Mouse (Mus musculus) testis, adult 2 months (tissue): Measurements from ENCODE around the gene Ddx19b.

Experiments
- CTCF ChIP-seq: fragments of 200-500 bp; IDR thresholded peaks from 2 replicates; pipeline ENCODE4 v1.5.1; 2012; ENCODE audit warnings: low read depth, mild to moderate bottlenecking, inconsistent platforms, low read length, moderate library complexity; ENCODE audit not compliant: control insufficient read depth, insufficient read depth, insufficient replicate concordance
- POLR2A ChIP-seq: fragments of 200-500 bp; IDR thresholded peaks from 2 replicates; pipeline ENCODE4 v1.6.1; 2012; ENCODE audit warnings: low read depth, mild to moderate bottlenecking, inconsistent platforms, low read length, moderate library complexity; ENCODE audit not compliant: control insufficient read depth

DNA sequence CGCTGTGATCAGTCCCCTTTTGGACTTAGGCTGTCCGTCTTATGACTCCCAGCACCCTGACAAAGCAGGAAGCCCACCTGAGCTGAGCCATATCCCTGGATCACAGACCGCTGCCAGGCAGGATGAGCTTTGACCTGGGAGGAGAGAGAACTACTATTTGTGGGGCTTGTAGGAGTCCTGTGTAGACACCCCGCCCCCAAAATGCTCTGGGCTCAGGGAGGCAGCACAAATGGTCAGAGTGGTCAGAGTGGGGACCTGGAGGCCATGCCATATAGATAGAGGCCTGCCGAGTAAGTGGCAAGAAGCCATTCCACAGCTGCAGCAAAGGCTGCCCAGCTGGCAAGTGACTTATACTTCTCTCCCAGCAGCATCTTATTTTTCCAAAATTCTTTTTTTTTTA lies 73.4 kb downstream of the Ddx19b start:
- TF ChIP-seq CTCF: no peak
- no peak for TF ChIP-seq POLR2A
